Mouse (Mus musculus) telencephalon, adult 2 months (tissue): ENCODE measurements around the gene Rbpms2.
A peak's percentile ranks its signal among the peaks of the same experiment; 100 is the strongest.

Experiments
- DNase-seq: peaks from one replicate; pipeline ENCODE4 v3.0.0-alpha.2; 2011; ENCODE audit warnings: low read depth, low spot score

Gene Rbpms2

GRCm38 (mm10) chr9:65692959-65693603 is 63.6 kb downstream of the Rbpms2 start:
- no peak for DNase-seq

- peak; percentile 86 for DNase-seq
These were observed 66.2 kb downstream of the Rbpms2 start for GRCm38 (mm10) chr9:65695646-65696045.

GRCm38 (mm10) chr9:65696337-65696736 is 66.9 kb downstream of the Rbpms2 start:
- no peak for DNase-seq

- no peak for DNase-seq
These were observed 67.9 kb downstream of the Rbpms2 start for GRCm38 (mm10) chr9:65697356-65697755.

GRCm38 (mm10) chr9:65697992-65698391 is 68.5 kb downstream of the Rbpms2 start:
- no peak for DNase-seq

GRCm38 (mm10) chr9:65700504-65700903 is 71.1 kb downstream of the Rbpms2 start:
- no peak for DNase-seq

- DNase-seq, result no peak
These were observed 72.8 kb downstream of the Rbpms2 start for GRCm38 (mm10) chr9:65702286-65702685.

GRCm38 (mm10) chr9:65703241-65703640 is 73.8 kb downstream of the Rbpms2 start:
- no peak for DNase-seq

- no peak for DNase-seq
These were observed 74.6 kb downstream of the Rbpms2 start for GRCm38 (mm10) chr9:65703926-65704595.
